Mouse (Mus musculus) midbrain, embryonic 12.5 days (tissue): ENCODE data around the gene Ptpru. TPM values are rescaled to one million over a fixed set of nuclear protein-coding genes. Genes with fewer than 3 reads are reported as not detected.

Experiments used
- ATAC-seq: fragments of 200-750 bp; cut with Nextera tagmentation; 2 replicates; pipeline ENCODE4 v1.8.0; 2017; ENCODE audit warnings: low read depth, moderate TSS enrichment, moderate library complexity; ENCODE audit not compliant: low FRiP score
- H3K27ac ChIP-seq: fragments of 300-500 bp; sonication (generic); replicated peaks from 2 replicates; pipeline ENCODE4 v1.5.1; 2016; ENCODE audit warnings: mild to moderate bottlenecking
- H3K27me3 ChIP-seq: fragments of 300-500 bp; sonication (generic); 2 replicates; pipeline ENCODE4 v1.6.1; 2016; ENCODE audit warnings: mild to moderate bottlenecking
- H3K36me3 ChIP-seq: fragments of 300-500 bp; sonication (generic); 2 replicates; pipeline ENCODE4 v1.6.1; 2016
- H3K4me1 ChIP-seq: fragments of 300-500 bp; sonication (generic); 2 replicates; pipeline ENCODE4 v1.6.1; 2016
- H3K4me2 ChIP-seq: fragments of 300-500 bp; sonication (generic); replicated peaks from 2 replicates; pipeline ENCODE4 v1.6.1; 2016; ENCODE audit warnings: mild to moderate bottlenecking, moderate library complexity
- H3K4me3 ChIP-seq: fragments of 300-500 bp; sonication (generic); 2 replicates; pipeline ENCODE4 v1.5.1; 2016; ENCODE audit warnings: mild to moderate bottlenecking
- H3K9ac ChIP-seq: fragments of 300-500 bp; sonication (generic); replicated peaks from 2 replicates; pipeline ENCODE4 v1.6.1; 2016; ENCODE audit warnings: mild to moderate bottlenecking, moderate library complexity
- H3K9me3 ChIP-seq: fragments of 300-500 bp; sonication (generic); 2 replicates; pipeline ENCODE4 v1.6.1; 2016; ENCODE audit warnings: mild to moderate bottlenecking
- WGBS: fragments of 180-500 bp; shearing (Covaris S2); methylation state at CpG from one replicate; pipeline ENCODE4 v1.1.7; 2016; 5-methylcytosine and 5-hydroxymethylcytosine counted together
- polyA plus RNA-seq: library from polyadenylated mRNA; unstranded; fragments of >200 nt; fragmentation: Nextera tagmentation; extraction: Ambion mirVana; gene quantifications from 2 replicates; pipeline ENCODE4 v1.2.1, GENCODE M21; 2016

The Ptpru gene
- polyA plus RNA-seq = 19.4 and 30.6 TPM in 2 replicates

DNA sequence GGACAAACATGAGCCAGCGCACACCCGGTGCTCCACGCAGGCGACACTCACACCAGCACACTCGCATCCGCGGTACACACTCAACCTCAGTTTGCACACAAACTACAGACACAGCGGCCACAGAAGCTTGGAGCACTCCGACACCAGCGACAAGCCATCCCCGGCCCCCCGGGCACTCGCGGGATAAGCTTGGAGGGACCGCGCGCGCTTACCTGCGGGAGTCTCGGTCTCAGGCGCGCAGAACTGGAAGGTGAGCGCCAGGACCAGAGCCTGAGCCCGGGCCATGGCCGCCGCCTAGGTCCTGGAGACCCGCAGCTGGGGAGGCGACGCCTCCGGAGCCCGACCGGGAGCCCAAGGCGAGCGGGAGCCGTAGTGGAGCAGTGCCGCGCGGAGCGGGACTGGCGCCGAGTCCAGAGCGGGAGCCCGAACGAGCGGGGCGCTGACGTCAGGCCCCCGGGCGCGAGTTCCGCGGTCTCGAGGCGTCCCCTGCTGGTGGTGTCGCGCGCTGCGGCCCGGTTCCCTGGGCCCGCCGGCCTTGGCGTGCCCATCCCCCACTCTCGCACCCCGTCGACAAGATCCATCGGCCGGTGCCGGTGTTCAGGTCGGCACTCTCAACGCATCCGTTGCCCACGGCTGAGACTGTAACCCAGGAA is at the start of gene Ptpru:
Ptpru (minus strand) TSS at position 417 of the 653 bp plus-strand sequence.
- under 1% methylated on average over 72 of the region's 72 CpGs for WGBS

DNA sequence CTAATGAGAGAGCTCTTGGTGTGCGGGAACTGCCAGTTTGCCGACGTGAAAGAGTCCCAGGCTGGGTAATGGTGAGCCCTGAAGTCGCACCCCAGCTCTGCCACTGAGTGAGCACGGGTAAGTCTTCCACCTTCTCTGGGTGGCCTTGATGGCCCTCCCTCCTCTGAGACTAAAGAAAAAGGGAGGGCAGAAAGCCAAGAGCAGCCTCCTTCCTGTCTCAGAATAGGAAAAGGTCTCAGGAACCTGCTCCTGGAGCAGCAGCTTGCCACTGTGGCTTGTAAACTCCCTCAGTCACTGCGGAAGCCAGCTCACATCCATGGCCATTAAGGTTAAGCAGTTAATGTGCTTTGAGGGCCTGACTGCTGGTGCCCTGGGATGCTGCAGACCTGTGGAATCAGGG is 47.3 kb upstream of the Ptpru start:
- no peaks in the 10 kb centered on the region for H3K27me3 ChIP-seq
- no peak overlapping the region for H3K4me2 ChIP-seq
- 90% methylated on average over 6 of the region's 6 CpGs for WGBS
- H3K4me3 ChIP-seq = no peak overlapping the region
- no peak overlapping the region for H3K9ac ChIP-seq
- no peak for ATAC-seq
- H3K36me3 ChIP-seq = peaks cover 24% of the 10 kb centered on the region
- peak overlapping the region; percentile 59; the same call in 1 of the 2 replicates for H3K27ac ChIP-seq
- H3K4me1 ChIP-seq = peaks cover 31% of the 10 kb centered on the region; the same call in 1 of the 2 replicates
- no peaks in the 10 kb centered on the region for H3K9me3 ChIP-seq

More for the DNA sequence above, at the start of gene Ptpru:
- peaks cover 85% of the 10 kb centered on the region for H3K27me3 ChIP-seq
- peak within 1 kb of the TSS; percentile 72 for H3K4me3 ChIP-seq
- peak within 1 kb of the TSS; percentile 81 for H3K9ac ChIP-seq
- no peaks in the 10 kb centered on the region for H3K36me3 ChIP-seq
- H3K4me2 ChIP-seq = peak within 1 kb of the TSS; percentile 98
- H3K27ac ChIP-seq = no peak within 1 kb of the TSS; the same call in 1 of the 2 replicates
- H3K4me1 ChIP-seq = peaks cover 28% of the 10 kb centered on the region
- no peaks in the 10 kb centered on the region for H3K9me3 ChIP-seq
- peak; percentile 86 for ATAC-seq

DNA sequence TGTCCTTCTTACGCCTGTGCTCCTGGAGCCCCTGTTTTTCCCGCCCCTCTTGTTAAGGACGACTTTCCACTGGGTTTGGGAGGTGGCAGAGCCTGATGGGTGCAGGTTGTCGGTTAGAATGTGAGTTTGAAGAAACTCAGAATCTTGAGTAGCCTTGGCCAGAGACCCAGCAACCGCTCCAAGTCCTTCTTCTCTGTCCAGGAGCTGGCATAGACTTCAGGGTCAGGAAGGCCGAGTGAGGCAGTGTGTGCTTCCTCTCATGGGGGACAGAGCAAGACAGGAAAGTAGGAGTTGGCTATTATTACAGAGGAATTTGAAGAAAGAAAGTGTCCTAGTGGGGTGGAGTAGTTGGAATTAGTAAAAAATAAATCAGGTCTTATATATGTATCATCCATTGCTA is 45.5 kb upstream of the Ptpru start:
- Histone ChIP-seq H3K27ac (no peak overlapping the region), H3K27me3 (no peaks in the 10 kb centered on the region), H3K4me3 (no peak overlapping the region), H3K36me3 (peaks cover 24% of the 10 kb centered on the region), H3K4me2 (no peak overlapping the region), H3K9me3 (no peaks in the 10 kb centered on the region), H3K4me1 (peaks cover 44% of the 10 kb centered on the region), H3K9ac (no peak overlapping the region)
- 77% methylated on average over 6 of the region's 6 CpGs for WGBS
- no peak for ATAC-seq

DNA sequence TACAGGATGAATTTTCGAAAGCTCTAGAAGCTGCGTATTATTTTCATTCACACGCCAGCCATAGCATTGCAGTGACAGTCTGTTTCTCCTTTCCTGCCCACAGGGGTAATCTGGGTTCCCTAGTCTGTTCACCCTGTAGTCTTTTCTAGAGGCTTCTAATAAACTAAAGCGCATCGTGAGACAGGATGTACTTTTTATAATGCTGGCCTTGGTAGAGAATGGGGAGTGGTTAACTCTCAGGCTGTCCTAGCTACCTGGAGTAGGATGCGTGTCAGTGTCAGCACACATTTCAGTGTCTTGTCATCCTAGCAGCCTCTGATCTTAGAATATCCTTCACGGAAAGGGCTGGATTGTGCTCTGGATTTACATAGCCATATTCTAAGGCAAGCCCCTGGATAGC is 43.2 kb upstream of the Ptpru start:
- H3K4me3 ChIP-seq = no peak overlapping the region
- no peak for ATAC-seq
- H3K4me1 ChIP-seq = peaks cover 62% of the 10 kb centered on the region
- H3K9me3 ChIP-seq = no peaks in the 10 kb centered on the region
- peaks cover 15% of the 10 kb centered on the region for H3K36me3 ChIP-seq
- H3K9ac ChIP-seq = no peak overlapping the region
- no peak overlapping the region for H3K4me2 ChIP-seq
- H3K27ac ChIP-seq = no peak overlapping the region
- 93% methylated on average over 7 of the region's 7 CpGs for WGBS
- no peaks in the 10 kb centered on the region for H3K27me3 ChIP-seq

DNA sequence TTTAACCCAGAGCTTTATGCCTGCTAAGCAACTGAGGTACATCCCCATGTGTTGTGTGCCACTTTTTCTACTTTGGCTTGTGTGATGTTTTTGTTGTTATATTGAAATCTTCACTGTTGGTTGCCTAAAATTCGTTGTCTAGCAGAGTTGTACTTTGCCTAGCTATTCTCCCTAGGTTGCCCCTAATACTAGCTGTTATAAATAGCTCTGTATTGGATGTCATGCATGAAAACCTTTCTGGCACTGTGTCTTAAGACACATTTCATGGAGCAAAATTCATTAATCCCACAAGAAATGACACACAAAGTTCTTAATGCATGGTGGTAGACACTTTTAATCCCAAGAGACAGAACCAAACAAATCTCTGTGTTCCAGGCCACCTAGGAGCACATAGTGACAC is 41.6 kb upstream of the Ptpru start:
- no peak overlapping the region for H3K9ac ChIP-seq
- H3K27ac ChIP-seq = no peak overlapping the region
- no peaks in the 10 kb centered on the region for H3K9me3 ChIP-seq
- no peaks in the 10 kb centered on the region for H3K27me3 ChIP-seq
- no peak overlapping the region for H3K4me3 ChIP-seq
- no peak overlapping the region for H3K4me2 ChIP-seq
- peaks cover 69% of the 10 kb centered on the region for H3K4me1 ChIP-seq
- no peaks in the 10 kb centered on the region for H3K36me3 ChIP-seq
- 75% methylated on average over 1 of the region's 1 CpGs for whole genome bisulfite sequencing
- no peak for ATAC-seq

DNA sequence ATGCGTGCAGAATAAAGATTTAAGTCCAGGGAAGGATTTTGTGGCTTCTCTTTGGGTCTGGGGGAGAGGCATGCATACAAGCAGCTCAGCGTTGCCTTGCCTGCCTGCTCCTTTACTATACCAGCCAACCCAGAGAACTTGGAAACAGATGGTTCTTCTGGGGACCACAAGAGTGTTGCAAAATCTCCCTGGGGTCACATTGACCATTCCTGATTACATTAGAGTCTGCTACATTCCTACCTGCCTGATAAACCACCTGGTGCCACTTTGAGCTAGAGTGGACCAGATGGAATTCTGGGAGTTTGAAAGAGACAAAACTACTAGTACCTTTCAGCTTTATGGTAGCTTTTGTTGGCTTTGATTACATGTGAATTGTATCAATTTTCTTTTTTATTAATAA is 38.7 kb upstream of the Ptpru start:
- Histone ChIP-seq H3K27ac (no peak overlapping the region), H3K36me3 (no peaks in the 10 kb centered on the region), H3K27me3 (no peaks in the 10 kb centered on the region), H3K9ac (0 out of 2 replicates have a peak overlapping the region, but pooled peaks have one; percentile 34), H3K9me3 (no peaks in the 10 kb centered on the region), H3K4me1 (peaks cover 66% of the 10 kb centered on the region), H3K4me3 (no peak overlapping the region), H3K4me2 (peak overlapping the region; percentile 32)
- WGBS = 63% methylated on average over 2 of the region's 2 CpGs
- ATAC-seq = no peak

DNA sequence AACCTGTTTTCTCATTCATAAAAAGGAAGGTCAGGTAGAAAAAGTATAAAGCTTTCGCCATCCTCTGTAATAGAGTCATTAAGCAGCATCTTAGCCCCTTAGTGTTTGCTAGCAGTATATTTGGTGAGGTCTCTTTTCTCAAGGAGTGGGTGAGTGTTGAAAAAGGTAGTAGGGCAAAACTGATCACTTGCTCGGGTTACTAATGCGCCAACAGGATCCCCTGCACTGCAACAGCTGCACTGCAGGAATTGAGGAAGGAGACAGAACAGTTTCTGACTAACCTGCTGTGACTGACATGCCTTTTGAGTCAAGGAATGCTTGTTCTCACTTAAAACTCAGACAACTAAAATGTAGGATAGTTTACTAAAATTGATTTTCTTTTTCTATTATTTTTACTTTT is 37.2 kb upstream of the Ptpru start:
- no peak for ATAC-seq
- Histone ChIP-seq H3K9ac (peak overlapping the region; percentile 94), H3K9me3 (no peaks in the 10 kb centered on the region), H3K27ac (no peak overlapping the region), H3K4me2 (peak overlapping the region; percentile 90), H3K27me3 (no peaks in the 10 kb centered on the region), H3K36me3 (no peaks in the 10 kb centered on the region), H3K4me1 (peaks cover 57% of the 10 kb centered on the region), H3K4me3 (peak overlapping the region; percentile 84)
- WGBS = 45% methylated on average over 3 of the region's 3 CpGs

DNA sequence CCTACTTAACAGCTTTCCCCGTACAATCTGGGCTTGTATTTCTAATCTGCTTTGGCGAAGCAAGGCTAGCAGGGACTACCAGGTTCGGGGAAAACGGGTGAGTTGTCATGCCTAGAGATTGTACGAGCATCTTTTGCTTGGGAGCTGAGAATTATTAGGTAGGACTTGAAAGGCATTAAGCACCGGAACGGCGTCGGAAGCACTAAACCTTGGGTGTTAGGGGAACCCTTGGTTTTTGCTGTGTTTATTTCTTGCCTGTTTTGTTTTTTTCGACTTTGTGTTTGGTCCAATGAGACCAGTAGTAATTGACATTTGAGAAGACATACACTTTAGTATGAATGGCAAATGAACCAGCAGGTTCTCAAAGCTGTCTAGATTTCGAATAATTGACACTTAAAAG is 36.5 kb upstream of the Ptpru start:
- no peak for ATAC-seq
- Histone ChIP-seq H3K27me3 (no peaks in the 10 kb centered on the region), H3K9me3 (no peaks in the 10 kb centered on the region), H3K27ac (peak overlapping the region; percentile 99), H3K4me2 (peak overlapping the region; percentile 90), H3K4me1 (peaks cover 50% of the 10 kb centered on the region), H3K36me3 (no peaks in the 10 kb centered on the region), H3K4me3 (peak overlapping the region; percentile 84), H3K9ac (peak overlapping the region; percentile 94)
- 4% methylated on average over 11 of the region's 11 CpGs for WGBS

DNA sequence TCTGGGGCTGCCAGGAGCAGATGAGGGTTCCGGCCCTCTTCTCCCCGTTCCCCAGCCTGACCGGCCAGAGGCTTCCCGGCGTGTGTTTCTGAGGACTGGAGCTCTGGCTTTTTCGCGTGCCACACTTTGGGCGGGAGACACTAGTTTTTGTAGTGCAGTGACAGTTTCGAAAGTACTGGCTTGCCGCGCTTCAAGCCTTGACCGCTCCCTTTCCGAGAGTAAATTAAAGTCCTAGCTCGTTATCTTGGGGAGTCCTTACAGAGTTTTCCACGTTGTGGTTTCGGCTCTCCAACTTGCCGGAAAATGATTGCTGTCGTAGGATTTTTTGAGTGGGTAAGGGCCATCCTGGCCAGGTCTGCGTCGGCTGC is 36.1 kb upstream of the Ptpru start:
- no peaks in the 10 kb centered on the region for H3K9me3 ChIP-seq
- ATAC-seq = no peak; the same call in 1 of the 2 replicates
- under 1% methylated on average over 20 of the region's 20 CpGs for WGBS

DNA sequence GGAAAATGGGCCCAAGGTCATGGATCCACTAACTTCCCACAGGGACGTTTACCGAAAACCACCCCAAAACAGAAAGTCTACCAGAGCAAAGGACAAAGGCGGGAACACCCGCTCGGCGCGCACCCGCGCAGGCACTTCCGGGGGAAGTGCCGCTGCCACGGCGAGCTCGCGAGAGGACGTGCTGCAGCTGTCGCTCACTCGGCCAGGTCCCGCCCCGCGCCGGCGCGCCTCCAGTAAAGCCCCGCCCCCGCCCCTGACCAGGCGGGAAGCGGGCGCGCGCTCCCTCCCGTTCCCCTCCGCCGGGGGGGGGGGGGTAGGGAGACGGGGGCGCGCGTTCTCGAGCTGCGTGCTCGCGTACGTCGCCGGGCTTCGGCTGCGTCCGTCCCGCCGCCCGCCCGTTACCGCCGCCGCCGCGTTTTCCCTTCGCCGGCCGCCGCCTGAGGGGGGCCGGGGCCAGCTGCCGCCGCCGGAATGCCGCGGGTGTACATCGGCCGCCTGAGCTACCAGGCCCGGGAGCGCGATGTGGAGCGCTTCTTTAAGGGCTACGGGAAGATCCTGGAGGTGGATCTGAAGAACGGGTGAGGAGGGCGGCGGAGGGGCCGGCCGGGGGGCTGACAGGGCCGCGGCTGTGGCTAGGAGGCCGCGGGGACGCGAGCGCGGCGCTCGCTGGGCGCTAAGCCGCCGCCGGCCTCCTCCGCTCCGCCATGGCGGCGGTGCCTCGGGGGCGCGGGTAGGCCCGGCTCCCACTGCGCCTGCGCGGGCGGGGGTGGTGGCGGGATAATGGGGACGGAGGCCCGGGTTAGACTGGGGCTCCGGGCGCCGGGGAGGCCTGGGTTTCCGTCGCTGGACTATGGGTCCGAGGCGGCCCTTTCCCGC is 35.4 kb upstream of the Ptpru start, which contains the start of gene Srsf4:
Srsf4 (plus strand) TSS at position 325 of the 876 bp plus-strand sequence.
- Histone ChIP-seq H3K27me3 (no peaks in the 10 kb centered on the region), H3K4me2 (peak within 1 kb of the TSS; percentile 90), H3K9me3 (no peaks in the 10 kb centered on the region), H3K4me3 (peak within 1 kb of the TSS; percentile 84), H3K4me1 (peaks cover 44% of the 10 kb centered on the region), H3K36me3 (no peaks in the 10 kb centered on the region), H3K27ac (peak within 1 kb of the TSS; percentile 99), H3K9ac (peak within 1 kb of the TSS; percentile 94)
- 1% methylated on average over 89 of the region's 116 CpGs for WGBS
- ATAC-seq = peak; percentile 93

More for the DNA sequence above, 36.1 kb upstream of the Ptpru start:
- Histone ChIP-seq H3K27ac (peak overlapping the region; percentile 99), H3K36me3 (no peaks in the 10 kb centered on the region), H3K4me1 (peaks cover 47% of the 10 kb centered on the region), H3K4me2 (peak overlapping the region; percentile 90), H3K4me3 (peak overlapping the region; percentile 84), H3K27me3 (no peaks in the 10 kb centered on the region), H3K9ac (peak overlapping the region; percentile 94)

DNA sequence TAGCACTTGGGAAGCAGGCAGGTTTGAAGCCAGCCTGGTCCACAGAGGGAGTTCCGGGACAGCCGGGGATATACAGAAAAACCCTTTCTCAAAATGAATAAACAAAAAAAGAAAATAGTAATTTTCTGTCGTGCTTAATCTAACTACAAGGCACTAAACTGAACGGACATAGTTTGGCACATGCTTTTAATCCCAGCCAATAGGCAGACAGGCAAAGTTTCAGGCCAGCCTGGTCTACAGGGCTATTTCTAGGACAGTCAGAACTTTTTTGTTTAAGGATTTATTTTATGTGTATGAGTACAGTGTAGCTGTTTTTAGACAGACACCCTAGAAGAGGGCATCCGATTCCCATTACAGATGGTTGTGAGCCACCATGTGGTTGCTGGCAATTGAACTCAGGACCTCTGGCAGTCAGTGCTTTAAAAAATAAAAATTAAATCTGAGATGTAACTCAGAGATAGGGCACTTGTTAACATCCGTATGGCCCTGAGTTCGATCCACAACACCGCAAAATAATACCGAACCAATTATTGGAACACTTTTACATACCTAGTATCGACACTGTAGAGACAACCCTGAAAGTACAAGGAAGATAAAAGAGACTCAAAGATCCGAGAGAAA is 34.7 kb upstream of the Ptpru start:
- H3K4me2 ChIP-seq = peak overlapping the region; percentile 90
- H3K9ac ChIP-seq = peak overlapping the region; percentile 94
- peak overlapping the region; percentile 84 for H3K4me3 ChIP-seq
- no peaks in the 10 kb centered on the region for H3K9me3 ChIP-seq
- no peaks in the 10 kb centered on the region for H3K36me3 ChIP-seq
- peak overlapping the region; percentile 99 for H3K27ac ChIP-seq
- 13% methylated on average over 11 of the region's 11 CpGs for WGBS
- H3K27me3 ChIP-seq = no peaks in the 10 kb centered on the region
- ATAC-seq = peak; percentile 21
- peaks cover 38% of the 10 kb centered on the region for H3K4me1 ChIP-seq

DNA sequence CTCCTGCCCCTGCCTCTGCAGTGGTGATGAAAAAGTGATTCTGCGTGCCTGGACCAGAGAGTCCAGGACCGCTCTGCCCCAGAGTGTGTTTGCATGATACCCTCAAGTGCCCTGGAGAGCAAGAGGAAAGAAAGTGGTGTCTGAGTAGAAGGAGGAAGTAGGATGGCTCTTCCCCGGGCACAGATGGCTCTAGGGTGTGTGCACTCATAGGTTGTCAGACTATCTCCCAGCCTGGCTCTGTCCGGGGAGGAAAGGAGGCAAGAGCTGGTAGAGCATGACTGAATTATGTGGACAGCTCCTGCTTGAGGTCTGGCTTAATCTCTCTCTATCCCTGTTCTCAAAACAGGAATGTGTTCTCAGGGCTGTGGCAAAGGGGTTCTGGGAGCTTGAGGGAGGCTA is 23.3 kb upstream of the Ptpru start:
- WGBS = 88% methylated on average over 4 of the region's 4 CpGs
- H3K4me1 ChIP-seq = no peaks in the 10 kb centered on the region
- no peak overlapping the region for H3K4me2 ChIP-seq
- H3K9ac ChIP-seq = no peak overlapping the region
- peaks cover 34% of the 10 kb centered on the region for H3K36me3 ChIP-seq
- no peak overlapping the region for H3K27ac ChIP-seq
- H3K27me3 ChIP-seq = no peaks in the 10 kb centered on the region
- H3K4me3 ChIP-seq = no peak overlapping the region
- H3K9me3 ChIP-seq = no peaks in the 10 kb centered on the region
- ATAC-seq = no peak
